Mouse (Mus musculus) kidney, embryonic 14.5 days (tissue): ENCODE measurements around the gene Pias4. TPM values are rescaled to one million over a fixed set of nuclear protein-coding genes. Genes with fewer than 3 reads are reported as not detected.
A peak's percentile ranks its signal among the peaks of the same experiment; 100 is the strongest.
"Not testable (repeated sequence)": the region's sequence is repeated elsewhere in the genome, so short reads cannot be mapped to it uniquely, and the experiment has no call there.

ENCODE experiments used
- ATAC-seq: fragments of 200-750 bp; cut with Nextera tagmentation; 2 replicates; pipeline ENCODE4 v1.8.0; 2017; ENCODE audit warnings: moderate number of reproducible peaks, mild to moderate bottlenecking, moderate TSS enrichment, moderate library complexity; ENCODE audit not compliant: low FRiP score, low TSS enrichment
- H3K27ac ChIP-seq: fragments of 300-500 bp; sonication (generic); 2 replicates; pipeline ENCODE4 v1.5.1; 2014; ENCODE audit warnings: low read depth, mild to moderate bottlenecking, low read length, moderate library complexity, mixed read lengths
- H3K27me3 ChIP-seq: fragments of 300-500 bp; sonication (generic); 2 replicates; pipeline ENCODE4 v1.6.1; 2014; ENCODE audit warnings: mild to moderate bottlenecking, low read length; ENCODE audit not compliant: control insufficient read depth, insufficient read depth
- H3K36me3 ChIP-seq: fragments of 300-500 bp; sonication (generic); 2 replicates; pipeline ENCODE4 v1.6.1; 2014; ENCODE audit warnings: low read length, mixed read lengths; ENCODE audit not compliant: control insufficient read depth, insufficient read depth
- H3K4me1 ChIP-seq: fragments of 300-500 bp; sonication (generic); 2 replicates; pipeline ENCODE4 v1.6.1; 2014; ENCODE audit warnings: low read length, mixed read lengths; ENCODE audit not compliant: control insufficient read depth, insufficient read depth
- H3K4me2 ChIP-seq: fragments of 300-500 bp; sonication (generic); replicated peaks from 2 replicates; pipeline ENCODE4 v1.6.1; 2014; ENCODE audit warnings: low read depth, mild to moderate bottlenecking, low read length
- H3K4me3 ChIP-seq: fragments of 300-500 bp; sonication (generic); 2 replicates; pipeline ENCODE4 v1.5.1; 2014; ENCODE audit warnings: mild to moderate bottlenecking, low read length
- H3K9ac ChIP-seq: fragments of 300-500 bp; sonication (generic); 2 replicates; pipeline ENCODE4 v1.6.1; 2014; ENCODE audit warnings: low read depth, mild to moderate bottlenecking, low read length, moderate library complexity
- H3K9me3 ChIP-seq: fragments of 300-500 bp; sonication (generic); 2 replicates; pipeline ENCODE4 v1.6.1; 2016; ENCODE audit warnings: low read length; ENCODE audit not compliant: control insufficient read depth
- WGBS: fragments of 180-500 bp; shearing (Covaris S2); extraction: QIAGEN DNeasy Blood & Tissue Kit; methylation state at CpG from one replicate; pipeline ENCODE4 v1.1.7; 2014; 5-methylcytosine and 5-hydroxymethylcytosine counted together
- polyA plus RNA-seq: library from polyadenylated mRNA; unstranded; fragments of >200 nt; fragmentation: Nextera tagmentation; extraction: Ambion mirVana; gene quantifications from 2 replicates; pipeline ENCODE4 v1.2.1, GENCODE M21; 2014

Pias4 gene
- polyA plus RNA-seq, 1 experiment from 2014 or later: 48.4 TPM

DNA sequence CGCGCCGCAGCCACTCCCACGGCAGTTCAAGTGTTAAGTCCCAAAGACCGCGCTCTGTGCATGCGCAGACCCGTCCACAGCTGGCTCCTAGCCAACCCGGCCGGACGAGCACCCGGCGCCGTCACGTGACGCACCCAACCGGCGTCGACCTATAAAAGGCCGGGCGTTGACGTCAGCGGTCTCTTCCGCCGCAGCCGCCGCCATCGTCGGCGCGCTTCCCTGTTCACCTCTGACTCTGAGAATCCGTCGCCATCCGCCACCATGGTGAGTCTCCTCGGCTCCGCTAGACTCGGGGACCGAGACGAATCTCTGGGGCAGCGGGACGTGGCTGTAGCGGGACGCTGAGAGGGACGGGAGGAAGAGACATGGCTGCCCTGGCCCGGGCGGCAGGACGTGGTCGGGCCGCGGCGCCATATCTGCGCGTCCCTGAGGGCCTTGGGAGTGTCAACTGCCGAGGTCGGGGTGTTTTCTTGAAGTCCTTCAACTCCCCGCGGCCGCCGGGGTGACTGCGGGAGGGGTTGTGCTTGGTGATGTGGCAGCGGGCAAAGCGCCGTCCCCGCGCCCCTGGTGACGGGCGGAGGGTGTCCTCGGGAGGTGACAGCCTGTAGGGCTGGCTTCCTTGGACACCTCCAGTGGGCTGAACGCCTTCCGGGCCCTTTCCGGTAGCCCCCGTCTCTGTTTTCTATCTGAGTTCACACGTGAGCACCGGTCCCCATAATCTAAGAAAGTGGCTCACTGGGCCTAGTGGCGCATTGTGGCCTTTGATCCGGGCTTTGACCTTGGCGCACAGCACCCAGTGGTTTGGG lies 8.9 kb upstream of the Pias4 start, which contains the start of gene Eef2:
Gene Eef2, plus strand, starts transcription at position 166 of the 806 bp plus-strand sequence.
- Histone ChIP-seq H3K4me3 (peak within 1 kb of the TSS; percentile 100), H3K27ac (peak within 1 kb of the TSS; percentile 92), H3K27me3 (no peaks in the 10 kb centered on the region), H3K36me3 (peaks cover 45% of the 10 kb centered on the region), H3K9me3 (no peaks in the 10 kb centered on the region), H3K4me2 (peak within 1 kb of the TSS; percentile 83), H3K9ac (peak within 1 kb of the TSS; percentile 99), H3K4me1 (peaks cover 38% of the 10 kb centered on the region)
- WGBS: under 1% methylated on average over 77 of the region's 77 CpGs
- peak; percentile 82 for ATAC-seq

DNA sequence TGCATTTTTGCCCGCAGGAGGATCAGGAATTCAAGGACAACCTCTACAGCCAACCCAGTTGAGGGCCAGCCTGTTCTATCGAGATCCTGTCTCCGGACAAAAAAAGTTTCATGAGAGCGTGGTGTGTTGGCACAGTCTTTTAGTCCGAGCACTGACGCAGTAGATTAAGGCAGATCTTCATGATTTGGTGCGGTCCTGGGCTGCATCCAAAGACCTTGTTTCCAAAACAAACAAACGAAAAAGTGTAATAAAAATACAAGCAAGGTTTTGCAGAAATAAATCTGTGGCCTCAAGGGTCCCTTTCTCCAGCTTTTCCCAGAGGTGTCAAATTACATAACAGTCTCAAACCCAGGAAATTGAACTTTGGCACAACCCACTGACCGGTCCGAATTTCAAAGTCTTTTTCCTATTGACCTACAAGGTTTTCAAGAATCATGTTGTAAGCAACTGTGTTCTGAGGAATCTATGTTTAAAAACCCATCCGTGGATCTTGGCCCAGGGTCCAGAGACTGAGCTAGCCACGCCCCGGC lies 8.3 kb upstream of the Pias4 start:
- no peaks in the 10 kb centered on the region for H3K9me3 ChIP-seq
- H3K27ac ChIP-seq: peak overlapping the region; percentile 92
- 0 out of 2 replicates have a peak overlapping the region, but pooled peaks have one; percentile 14 for H3K9ac ChIP-seq
- WGBS: 4% methylated on average over 13 of the region's 13 CpGs
- peaks cover 39% of the 10 kb centered on the region for H3K36me3 ChIP-seq
- H3K4me1 ChIP-seq: peaks cover 38% of the 10 kb centered on the region
- H3K4me3 ChIP-seq: peak overlapping the region; percentile 100
- peak overlapping the region; percentile 83 for H3K4me2 ChIP-seq
- ATAC-seq: peak; percentile 12; the same call in 1 of the 2 replicates
- H3K27me3 ChIP-seq: no peaks in the 10 kb centered on the region

DNA sequence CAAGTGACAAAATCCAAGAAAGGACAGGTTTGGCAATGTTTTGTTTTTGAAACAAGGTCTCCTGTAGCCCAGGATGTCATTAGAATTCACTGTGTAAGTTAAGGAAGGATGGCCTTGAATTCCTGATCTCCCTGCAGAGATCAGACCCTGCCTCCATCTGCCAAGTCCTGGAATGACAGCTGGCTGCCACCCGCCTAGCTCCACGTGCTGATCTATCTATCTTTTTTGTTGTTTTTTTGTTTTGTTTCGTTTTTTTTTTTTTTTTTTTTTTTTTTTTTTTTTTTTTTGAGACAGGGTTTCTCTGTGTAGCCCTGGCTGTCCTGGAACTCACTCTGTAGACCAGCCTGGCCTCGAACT lies 7.6 kb upstream of the Pias4 start:
- peak overlapping the region; percentile 57; the same call in 1 of the 2 replicates for H3K9ac ChIP-seq
- peak overlapping the region; percentile 38; the same call in 1 of the 2 replicates for H3K4me3 ChIP-seq

DNA sequence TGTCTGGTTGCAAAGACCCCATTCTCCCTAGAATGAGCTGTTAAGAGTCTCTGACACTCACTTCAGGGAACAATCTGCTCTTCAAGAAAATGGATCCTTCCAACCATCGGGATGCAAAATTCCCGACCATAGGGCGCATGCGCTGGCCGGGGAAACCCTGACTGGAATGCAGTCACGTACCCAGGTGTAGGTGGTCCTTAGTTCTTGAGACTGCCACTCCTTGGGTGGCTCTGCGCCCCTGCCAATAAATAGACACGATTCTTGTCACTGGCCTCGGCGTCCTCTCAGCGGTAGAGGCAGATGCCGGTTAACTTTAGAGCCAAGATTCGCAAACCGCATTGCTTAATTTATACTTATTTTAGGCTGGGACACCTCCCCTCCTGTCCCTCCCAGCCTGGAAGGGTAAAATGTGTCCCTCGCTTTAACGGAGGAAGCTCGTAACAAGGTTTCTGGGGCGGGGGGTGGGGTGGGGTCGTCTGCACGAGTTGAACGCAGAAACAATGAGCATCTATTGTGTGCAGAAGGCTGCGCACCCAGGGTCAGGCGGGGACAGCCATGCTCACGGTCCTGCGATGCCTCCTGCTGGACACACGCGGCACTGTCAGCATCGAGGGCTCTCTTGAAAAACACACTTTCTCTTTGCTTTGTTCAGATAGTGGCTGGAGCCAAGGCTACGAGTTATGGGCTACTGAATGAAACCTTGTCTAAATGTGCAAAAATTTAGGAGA lies 7.1 kb upstream of the Pias4 start:
- peaks cover 38% of the 10 kb centered on the region for H3K4me1 ChIP-seq
- peak; percentile 53 for ATAC-seq
- peak overlapping the region; percentile 83 for H3K4me2 ChIP-seq
- H3K27ac ChIP-seq: peak overlapping the region; percentile 92
- no peaks in the 10 kb centered on the region for H3K27me3 ChIP-seq
- peak overlapping the region; percentile 57 for H3K9ac ChIP-seq
- 1% methylated on average over 29 of the region's 29 CpGs for WGBS
- peaks cover 26% of the 10 kb centered on the region for H3K36me3 ChIP-seq
- no peaks in the 10 kb centered on the region for H3K9me3 ChIP-seq
- H3K4me3 ChIP-seq: peak overlapping the region; percentile 38

More for the DNA sequence above, 7.6 kb upstream of the Pias4 start:
- not testable (repeated sequence) for H3K27me3 ChIP-seq, H3K9me3 ChIP-seq, ATAC-seq
- H3K4me1 ChIP-seq: peaks cover 38% of the 10 kb centered on the region
- 5% methylated on average over 4 of the region's 4 CpGs for WGBS
- H3K27ac ChIP-seq: peak overlapping the region; percentile 92
- peak overlapping the region; percentile 83; the same call in 1 of the 2 replicates for H3K4me2 ChIP-seq
- H3K36me3 ChIP-seq: peaks cover 32% of the 10 kb centered on the region

DNA sequence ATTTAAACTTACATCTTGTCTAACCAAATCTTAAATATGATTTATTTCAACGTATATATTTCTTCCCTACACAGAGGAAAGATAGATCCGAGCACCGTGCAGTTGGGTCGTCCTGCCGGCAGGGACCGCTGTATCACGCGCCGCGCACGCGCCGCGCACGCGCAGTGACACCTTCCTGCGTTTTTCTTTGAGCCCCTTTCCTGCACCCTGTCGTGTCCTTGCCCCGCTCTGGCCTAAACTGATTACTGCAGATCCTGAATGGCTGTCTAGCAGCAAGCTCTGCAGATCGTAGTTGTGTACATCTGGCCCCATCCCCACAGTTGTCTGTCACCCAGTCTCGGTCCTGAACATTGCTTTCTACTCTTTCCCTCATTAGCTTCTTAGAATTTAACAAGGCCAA lies 5.4 kb upstream of the Pias4 start:
- no peak overlapping the region for H3K4me3 ChIP-seq
- H3K4me1 ChIP-seq: peaks cover 34% of the 10 kb centered on the region

DNA sequence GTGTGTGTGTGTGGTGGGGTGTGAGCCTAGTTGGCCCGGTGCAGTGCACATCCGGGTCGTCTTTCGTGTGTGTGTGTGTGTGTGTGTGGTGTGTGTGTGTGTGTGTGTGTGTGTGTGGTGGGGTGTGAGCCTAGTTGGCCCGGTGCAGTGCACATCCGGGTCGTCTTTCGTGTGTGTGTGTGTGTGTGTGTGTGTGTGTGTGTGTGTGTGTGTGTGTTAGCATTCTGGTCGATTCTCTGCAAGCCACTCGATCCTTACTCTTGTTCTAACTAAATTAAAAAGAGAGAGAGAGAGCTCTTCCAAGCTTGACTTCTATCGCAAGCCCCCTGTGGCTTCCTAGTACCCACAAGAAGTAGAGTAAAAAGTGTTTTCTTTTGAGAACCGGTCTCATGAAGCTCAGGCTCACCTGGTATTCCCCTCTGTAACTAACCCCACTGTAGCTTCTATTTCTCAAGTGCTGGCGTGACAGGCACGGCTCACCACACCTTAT lies 1.7 kb upstream of the Pias4 start:
- not testable (repeated sequence) for H3K9ac ChIP-seq, H3K27ac ChIP-seq, H3K36me3 ChIP-seq, H3K4me3 ChIP-seq, H3K27me3 ChIP-seq, ATAC-seq, H3K9me3 ChIP-seq
- Histone ChIP-seq H3K4me2 (peak overlapping the region; percentile 17), H3K4me1 (peaks cover 23% of the 10 kb centered on the region)
- WGBS: 35% methylated on average over 11 of the region's 14 CpGs

More for the DNA sequence above, 5.4 kb upstream of the Pias4 start:
- Histone ChIP-seq H3K27me3 (no peaks in the 10 kb centered on the region), H3K36me3 (peaks cover 10% of the 10 kb centered on the region), H3K9me3 (no peaks in the 10 kb centered on the region), H3K27ac (peak overlapping the region; percentile 92), H3K9ac (peak overlapping the region; percentile 5; the same call in 1 of the 2 replicates), H3K4me2 (no peak overlapping the region; the same call in 1 of the 2 replicates)
- 4% methylated on average over 21 of the region's 21 CpGs for WGBS
- peak; percentile 14 for ATAC-seq

DNA sequence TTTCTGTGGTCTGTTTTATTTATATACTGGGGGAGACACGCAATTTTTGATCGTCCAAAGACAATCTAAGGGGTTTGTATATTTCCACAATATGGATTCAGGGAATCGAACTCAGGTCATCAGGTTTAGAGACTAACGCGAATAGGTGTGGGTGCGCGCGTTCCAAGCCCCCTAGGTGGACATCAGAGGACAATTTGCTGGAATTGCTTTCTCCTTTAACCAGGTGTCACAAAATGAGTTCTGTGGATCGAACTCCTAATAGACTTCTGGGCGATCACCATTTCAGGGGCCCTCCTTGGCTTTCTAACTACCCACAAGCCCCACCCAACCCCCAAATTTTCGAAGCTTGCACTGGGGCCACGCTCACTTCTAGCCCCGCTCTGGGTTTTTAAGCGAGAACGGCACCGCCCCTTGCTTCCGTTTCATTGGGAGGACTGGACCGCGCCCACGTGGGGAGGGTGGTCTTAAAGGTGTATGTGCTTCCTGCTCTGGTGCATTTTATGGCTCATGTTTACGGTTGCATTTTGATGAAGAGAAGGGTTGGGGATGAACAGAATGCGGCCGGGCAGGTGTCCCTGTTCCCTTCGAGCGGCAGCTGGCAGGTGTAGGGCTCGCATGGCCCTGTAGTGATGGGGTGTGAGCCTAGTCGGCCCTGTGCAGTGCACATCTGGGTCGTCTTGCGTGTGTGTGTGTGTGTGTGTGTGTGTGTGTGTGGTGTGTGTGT lies 960 bp upstream of the Pias4 start:
- peak; percentile 44 for ATAC-seq

DNA sequence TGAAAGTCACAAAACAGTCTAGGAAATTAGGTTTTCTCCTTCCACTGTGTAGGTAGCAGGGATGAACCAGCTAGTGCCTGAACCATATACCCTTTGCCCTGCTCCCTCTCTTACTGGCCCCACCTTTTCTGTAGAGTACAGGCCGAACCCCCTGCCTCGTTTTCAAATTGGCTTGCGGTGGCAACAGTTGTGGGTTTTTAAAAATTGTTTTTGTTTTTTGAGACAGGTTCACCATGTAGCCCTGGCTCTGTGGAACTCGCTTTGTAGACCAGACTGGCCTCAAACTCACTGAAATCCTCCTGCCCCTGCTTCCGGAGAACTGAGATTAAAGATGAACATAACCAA lies 336 bp upstream of the Pias4 start:
- H3K36me3 ChIP-seq: peaks cover 12% of the 10 kb centered on the region
- H3K4me1 ChIP-seq: peaks cover 11% of the 10 kb centered on the region; the same call in 1 of the 2 replicates
- H3K9me3 ChIP-seq: no peaks in the 10 kb centered on the region
- H3K4me3 ChIP-seq: peak overlapping the region; percentile 43
- peak overlapping the region; percentile 61; the same call in 1 of the 2 replicates for H3K9ac ChIP-seq
- peak overlapping the region; percentile 79 for H3K4me2 ChIP-seq
- H3K27me3 ChIP-seq: no peaks in the 10 kb centered on the region
- ATAC-seq: peak; percentile 61
- WGBS: 7% methylated on average over 5 of the region's 5 CpGs
- peak overlapping the region; percentile 89 for H3K27ac ChIP-seq

More for the DNA sequence above, 960 bp upstream of the Pias4 start:
- Histone ChIP-seq H3K9ac (peak overlapping the region; percentile 61), H3K27me3 (no peaks in the 10 kb centered on the region), H3K9me3 (no peaks in the 10 kb centered on the region), H3K36me3 (peaks cover 7% of the 10 kb centered on the region), H3K4me3 (peak overlapping the region; percentile 43), H3K4me1 (peaks cover 15% of the 10 kb centered on the region; the same call in 1 of the 2 replicates), H3K4me2 (peak overlapping the region; percentile 79), H3K27ac (peak overlapping the region; percentile 89)
- WGBS: 2% methylated on average over 29 of the region's 29 CpGs
